Mouse (Mus musculus) adipocyte (in vitro differentiated cells): ENCODE measurements around the gene Lair1.

Experiments used
- DNase-seq: peaks from one replicate; pipeline ENCODE4 v3.0.0-alpha.2; 2016; ENCODE audit warnings: low spot score

Gene Lair1

GRCm38 (mm10) chr7:3962017-3962416 lies 101.0 kb downstream of the Lair1 start:
- DNase-seq: no peak

GRCm38 (mm10) chr7:3957387-3957786 lies 105.6 kb downstream of the Lair1 start:
- no peak for DNase-seq
